Mouse (Mus musculus) limb, embryonic 11.5 days (tissue): ENCODE data around the gene CN725425. TPM values are rescaled to one million over a fixed set of nuclear protein-coding genes. Genes with fewer than 3 reads are reported as not detected.

ENCODE experiments used
- ATAC-seq: fragments of 200-750 bp; cut with Nextera tagmentation; 2 replicates; pipeline ENCODE4 v1.8.0; 2017; ENCODE audit warnings: low read depth; ENCODE audit not compliant: insufficient number of reproducible peaks, low FRiP score, low TSS enrichment
- DNase-seq: peaks from one replicate; pipeline ENCODE4 v3.0.0-alpha.2; 2015; ENCODE audit warnings: low spot score
- H3K27ac ChIP-seq: fragments of 300-500 bp; sonication (generic); replicated peaks from 2 replicates; pipeline ENCODE4 v1.5.1; 2014; ENCODE audit warnings: low read depth, mild to moderate bottlenecking, low read length
- H3K27me3 ChIP-seq: fragments of 300-500 bp; sonication (generic); 2 replicates; pipeline ENCODE4 v1.6.1; 2014; ENCODE audit warnings: mild to moderate bottlenecking, low read length, mixed read lengths; ENCODE audit not compliant: control insufficient read depth, insufficient read depth
- H3K36me3 ChIP-seq: fragments of 300-500 bp; sonication (generic); 2 replicates; pipeline ENCODE4 v1.6.1; 2014; ENCODE audit warnings: mild to moderate bottlenecking, low read length, moderate library complexity, mixed read lengths; ENCODE audit not compliant: control insufficient read depth, insufficient read depth
- H3K4me1 ChIP-seq: fragments of 300-500 bp; sonication (generic); 2 replicates; pipeline ENCODE4 v1.6.1; 2014; ENCODE audit warnings: low read length, mixed read lengths; ENCODE audit not compliant: control insufficient read depth, insufficient read depth
- H3K4me2 ChIP-seq: fragments of 300-500 bp; sonication (generic); 2 replicates; pipeline ENCODE4 v1.6.1; 2014; ENCODE audit warnings: low read depth, mild to moderate bottlenecking, moderate library complexity; ENCODE audit not compliant: severe bottlenecking
- H3K4me3 ChIP-seq: fragments of 300-500 bp; sonication (generic); 2 replicates; pipeline ENCODE4 v1.5.1; 2014; ENCODE audit warnings: low read depth, low read length
- H3K9ac ChIP-seq: fragments of 300-500 bp; sonication (generic); 2 replicates; pipeline ENCODE4 v1.6.1; 2014; ENCODE audit warnings: mild to moderate bottlenecking, low read length
- H3K9me3 ChIP-seq: fragments of 300-500 bp; sonication (generic); 2 replicates; pipeline ENCODE4 v1.6.1; 2016; ENCODE audit warnings: low read length; ENCODE audit not compliant: control insufficient read depth
- WGBS: fragments of 180-500 bp; shearing (Covaris S2); extraction: QIAGEN DNeasy Blood & Tissue Kit; methylation state at CpG from one replicate; pipeline ENCODE4 v1.1.7; 2014; 5-methylcytosine and 5-hydroxymethylcytosine counted together
- polyA plus RNA-seq: library from polyadenylated mRNA; unstranded; fragments of >200 nt; fragmentation: Nextera tagmentation; extraction: Ambion mirVana; gene quantifications from 2 replicates; pipeline ENCODE4 v1.2.1, GENCODE M21; 2014

Gene CN725425
- polyA plus RNA-seq, 1 experiment from 2014 or later = not detected

- ATAC-seq = no peak
- WGBS = 76% methylated on average over 4 of the region's 4 CpGs
- Histone ChIP-seq H3K4me3 (no peak overlapping the region), H3K9ac (no peak overlapping the region), H3K27ac (no peak overlapping the region), H3K4me1 (no peaks in the 10 kb centered on the region), H3K27me3 (no peaks in the 10 kb centered on the region), H3K9me3 (no peaks in the 10 kb centered on the region), H3K4me2 (no peak overlapping the region), H3K36me3 (no peaks in the 10 kb centered on the region)
- DNase-seq = no peak
Observed at GRCm38 (mm10) chr15:91171332-91171731, 28.0 kb upstream of the CN725425 start.

- no peak for DNase-seq
- no peak overlapping the region for H3K27ac ChIP-seq
- no peak overlapping the region for H3K4me3 ChIP-seq
- no peaks in the 10 kb centered on the region for H3K36me3 ChIP-seq
- H3K9me3 ChIP-seq = no peaks in the 10 kb centered on the region
- H3K9ac ChIP-seq = no peak overlapping the region
- H3K27me3 ChIP-seq = no peaks in the 10 kb centered on the region
- no peaks in the 10 kb centered on the region for H3K4me1 ChIP-seq
- no peak overlapping the region for H3K4me2 ChIP-seq
- no peak for ATAC-seq
- 65% methylated on average over 4 of the region's 4 CpGs for WGBS
Observed at GRCm38 (mm10) chr15:91172193-91172592, 27.1 kb upstream of the CN725425 start.

GRCm38 (mm10) chr15:91178656-91179314 lies 20.5 kb upstream of the CN725425 start:
- no peak for ATAC-seq
- Histone ChIP-seq H3K4me2 (no peak overlapping the region), H3K4me3 (no peak overlapping the region), H3K4me1 (no peaks in the 10 kb centered on the region), H3K27ac (no peak overlapping the region), H3K9ac (no peak overlapping the region), H3K27me3 (no peaks in the 10 kb centered on the region), H3K9me3 (no peaks in the 10 kb centered on the region), H3K36me3 (no peaks in the 10 kb centered on the region)
- 65% methylated on average over 9 of the region's 9 CpGs for WGBS
- no peak for DNase-seq

- no peak overlapping the region for H3K4me3 ChIP-seq
- H3K9ac ChIP-seq = no peak overlapping the region
- H3K36me3 ChIP-seq = no peaks in the 10 kb centered on the region
- no peaks in the 10 kb centered on the region for H3K9me3 ChIP-seq
- no peaks in the 10 kb centered on the region for H3K27me3 ChIP-seq
- no peaks in the 10 kb centered on the region for H3K4me1 ChIP-seq
- no peak overlapping the region for H3K27ac ChIP-seq
- no peak overlapping the region for H3K4me2 ChIP-seq
- DNase-seq = no peak
- WGBS = 76% methylated on average over 15 of the region's 15 CpGs
- ATAC-seq = no peak
Observed at GRCm38 (mm10) chr15:91179911-91180622, 19.2 kb upstream of the CN725425 start.

- no peak overlapping the region for H3K4me2 ChIP-seq
- no peaks in the 10 kb centered on the region for H3K36me3 ChIP-seq
- 84% methylated on average over 6 of the region's 6 CpGs for WGBS
- H3K27me3 ChIP-seq = no peaks in the 10 kb centered on the region
- H3K9ac ChIP-seq = no peak overlapping the region
- H3K27ac ChIP-seq = no peak overlapping the region
- DNase-seq = no peak
- H3K4me1 ChIP-seq = no peaks in the 10 kb centered on the region; the same call in 1 of the 2 replicates
- ATAC-seq = no peak
- no peaks in the 10 kb centered on the region for H3K9me3 ChIP-seq
- H3K4me3 ChIP-seq = no peak overlapping the region
Observed at GRCm38 (mm10) chr15:91186358-91186757, 12.9 kb upstream of the CN725425 start.

- H3K27ac ChIP-seq = no peak overlapping the region
- no peaks in the 10 kb centered on the region; the same call in 1 of the 2 replicates for H3K4me1 ChIP-seq
- no peaks in the 10 kb centered on the region for H3K9me3 ChIP-seq
- 38% methylated on average over 4 of the region's 4 CpGs for WGBS
- H3K9ac ChIP-seq = no peak overlapping the region
- H3K27me3 ChIP-seq = no peaks in the 10 kb centered on the region
- H3K4me3 ChIP-seq = no peak overlapping the region
- peak overlapping the region; percentile 74; the same call in 1 of the 2 replicates for H3K4me2 ChIP-seq
- no peak for DNase-seq
- H3K36me3 ChIP-seq = no peaks in the 10 kb centered on the region
- ATAC-seq = no peak
Observed at GRCm38 (mm10) chr15:91190026-91190425, 9.3 kb upstream of the CN725425 start.

- H3K4me3 ChIP-seq = peak overlapping the region; percentile 41
- ATAC-seq (no peak), DNase-seq (peak; percentile 21)
- H3K4me1 ChIP-seq = no peaks in the 10 kb centered on the region; the same call in 1 of the 2 replicates
- no peaks in the 10 kb centered on the region for H3K9me3 ChIP-seq
- H3K27ac ChIP-seq = no peak overlapping the region
- no peak overlapping the region for H3K9ac ChIP-seq
- H3K4me2 ChIP-seq = peak overlapping the region; percentile 74
- no peaks in the 10 kb centered on the region for H3K27me3 ChIP-seq
- H3K36me3 ChIP-seq = no peaks in the 10 kb centered on the region
- 46% methylated on average over 17 of the region's 17 CpGs for WGBS
Observed at GRCm38 (mm10) chr15:91190519-91191207, 8.6 kb upstream of the CN725425 start.

GRCm38 (mm10) chr15:91191412-91192222 lies 7.7 kb upstream of the CN725425 start, which contains the start of gene Abcd2:
Gene Abcd2, minus strand, starts transcription at chr15:91191799.
- Histone ChIP-seq H3K36me3 (no peaks in the 10 kb centered on the region), H3K4me2 (peak within 1 kb of the TSS; percentile 74), H3K27me3 (no peaks in the 10 kb centered on the region), H3K4me3 (peak within 1 kb of the TSS; percentile 41), H3K9ac (peak within 1 kb of the TSS; percentile 52), H3K9me3 (no peaks in the 10 kb centered on the region), H3K27ac (0 out of 2 replicates have a peak within 1 kb of the TSS, but pooled peaks have one; percentile 52), H3K4me1 (no peaks in the 10 kb centered on the region; the same call in 1 of the 2 replicates)
- WGBS = under 1% methylated on average over 22 of the region's 22 CpGs
- ATAC-seq (peak; percentile 94), DNase-seq (peak; percentile 86)
